Mouse (Mus musculus) MEL (cell line): ENCODE measurements around the gene Wfdc10. TPM values are rescaled to one million over a fixed set of nuclear protein-coding genes. Genes with fewer than 3 reads are reported as not detected.

Experiments
- DNase-seq: peaks from one replicate; pipeline ENCODE4 v3.0.0; 2011; ENCODE audit warnings: low read depth, low spot score
- H3K27ac ChIP-seq: 2 replicates; pipeline ENCODE4 v1.5.1; 2012; ENCODE audit warnings: low read depth, mild to moderate bottlenecking, control low read depth, low read length, moderate library complexity; ENCODE audit not compliant: control insufficient read depth
- H3K27me3 ChIP-seq, 2 experiments: fragments of 150-350 bp in 1 of 2; sonication (generic) in 1 of 2; 2 replicates each; pipeline ENCODE4 v1.6.1; 2012; ENCODE audit warnings: low read length in 2 of 2, mild to moderate bottlenecking in 2 of 2, improper control_type of control experiment in 1 of 2, moderate library complexity in 1 of 2; ENCODE audit not compliant: insufficient read depth in 2 of 2, control insufficient read depth in 1 of 2
- H3K36me3 ChIP-seq, 2 experiments: 2 replicates each; pipeline ENCODE4 v1.6.1; 2012 to 2014; ENCODE audit warnings: low read length in 2 of 2, improper control_type of control experiment in 1 of 2, inconsistent platforms in 1 of 2, mild to moderate bottlenecking in 1 of 2; ENCODE audit not compliant: insufficient read depth in 2 of 2, control insufficient read depth in 1 of 2
- H3K4me1 ChIP-seq, 2 experiments: fragments of 150-350 bp in 1 of 2; sonication (generic) in 1 of 2; 2 replicates each; pipeline ENCODE4 v1.6.1; 2012; ENCODE audit warnings: low read length in 2 of 2, improper control_type of control experiment in 1 of 2, mild to moderate bottlenecking in 1 of 2; ENCODE audit not compliant: insufficient read depth in 2 of 2, control insufficient read depth in 1 of 2
- H3K4me3 ChIP-seq, 2 experiments: fragments of 150-350 bp in 1 of 2; sonication (generic) in 1 of 2; 2 replicates each; pipeline ENCODE4 v1.5.1; 2012; ENCODE audit warnings: low read depth in 2 of 2, low read length in 2 of 2, mild to moderate bottlenecking in 2 of 2, moderate library complexity in 2 of 2, control low read depth in 1 of 2, improper control_type of control experiment in 1 of 2; ENCODE audit not compliant: control insufficient read depth in 1 of 2, insufficient read depth in 1 of 2
- H3K79me2 ChIP-seq: 2 replicates; pipeline ENCODE4 v1.6.1; 2012; ENCODE audit warnings: mild to moderate bottlenecking, low read length, moderate library complexity; ENCODE audit not compliant: control insufficient read depth, poor library complexity, insufficient read depth
- H3K9ac ChIP-seq: 2 replicates; pipeline ENCODE4 v1.6.1; 2012; ENCODE audit warnings: low read depth, mild to moderate bottlenecking, control low read depth, low read length, moderate library complexity; ENCODE audit not compliant: control insufficient read depth, poor library complexity, severe bottlenecking
- H3K9me3 ChIP-seq: fragments of 150-350 bp; sonication (generic); replicated peaks from 2 replicates; pipeline ENCODE4 v1.6.1; 2012; ENCODE audit warnings: mild to moderate bottlenecking, low read length, improper control_type of control experiment, moderate library complexity; ENCODE audit not compliant: insufficient read depth
- CHD1 ChIP-seq: IDR thresholded peaks from 2 replicates; pipeline ENCODE4 v1.6.1; 2012; ENCODE audit warnings: low read depth, mild to moderate bottlenecking, inconsistent platforms, low read length, improper control_type of control experiment
- CHD2 ChIP-seq: IDR thresholded peaks from 2 replicates; pipeline ENCODE4 v1.6.1; 2011; ENCODE audit warnings: low read length, improper control_type of control experiment
- CTCF ChIP-seq, 3 experiments: IDR thresholded peaks in 2 of 3; conservative IDR thresholded peaks in 1 of 3; 2 replicates each; pipeline ENCODE4 v1.5.1; 2011 to 2012; ENCODE audit warnings: low read length in 3 of 3, low read depth in 2 of 3, mild to moderate bottlenecking in 2 of 3, improper control_type of control experiment in 1 of 3, inconsistent platforms in 1 of 3, mixed read lengths in 1 of 3, moderate library complexity in 1 of 3; ENCODE audit not compliant: control insufficient read depth in 1 of 3, insufficient read depth in 1 of 3, poor library complexity in 1 of 3, severe bottlenecking in 1 of 3
- ELF1 ChIP-seq: IDR thresholded peaks from 2 replicates; pipeline ENCODE4 v1.6.1; 2014; ENCODE audit warnings: low read depth, mild to moderate bottlenecking, inconsistent platforms, low read length, improper control_type of control experiment, moderate library complexity
- ETS1 ChIP-seq: IDR thresholded peaks from 2 replicates; pipeline ENCODE4 v1.6.1; 2012; ENCODE audit warnings: low read depth, mild to moderate bottlenecking, inconsistent platforms, low read length, improper control_type of control experiment, moderate library complexity
- GABPA ChIP-seq: IDR thresholded peaks from 2 replicates; pipeline ENCODE4 v1.6.1; 2012; ENCODE audit warnings: low read depth, mild to moderate bottlenecking, inconsistent platforms, low read length, improper control_type of control experiment, moderate library complexity
- KAT2A ChIP-seq: conservative IDR thresholded peaks from 2 replicates; pipeline ENCODE4 v1.6.1; 2012; ENCODE audit warnings: low read depth, low read length, improper control_type of control experiment, inconsistent platforms
- MAFK ChIP-seq: IDR thresholded peaks from 2 replicates; pipeline ENCODE4 v1.6.1; 2011; ENCODE audit warnings: low read depth, mild to moderate bottlenecking, low read length, improper control_type of control experiment, borderline replicate concordance
- MAX ChIP-seq: IDR thresholded peaks from 2 replicates; pipeline ENCODE4 v1.6.1; 2011; ENCODE audit warnings: low read length, improper control_type of control experiment
- MEF2A ChIP-seq: IDR thresholded peaks from 2 replicates; pipeline ENCODE4 v1.6.1; 2014; ENCODE audit warnings: low read depth, mild to moderate bottlenecking, inconsistent platforms, low read length, improper control_type of control experiment; ENCODE audit not compliant: poor library complexity, insufficient replicate concordance, severe bottlenecking; ENCODE audit errors: extremely low read depth
- MYB ChIP-seq: IDR thresholded peaks from 2 replicates; pipeline ENCODE4 v1.6.1; 2011; ENCODE audit warnings: mild to moderate bottlenecking, low read depth, low read length, improper control_type of control experiment
- NELFE ChIP-seq: IDR thresholded peaks from 2 replicates; pipeline ENCODE4 v1.6.1; 2011; ENCODE audit warnings: low read depth, low read length, improper control_type of control experiment
- NRF1 ChIP-seq: IDR thresholded peaks from 2 replicates; pipeline ENCODE4 v1.6.1; 2014; ENCODE audit warnings: low read depth, mild to moderate bottlenecking, inconsistent platforms, low read length, improper control_type of control experiment, moderate library complexity; ENCODE audit not compliant: poor library complexity, insufficient read depth, severe bottlenecking
- POLR2A ChIP-seq, 2 experiments: IDR thresholded peaks; 2 replicates each; pipeline ENCODE4 v1.6.1; 2011 to 2012; ENCODE audit warnings: low read length in 2 of 2, mild to moderate bottlenecking in 2 of 2, control low read depth in 1 of 2, improper control_type of control experiment in 1 of 2, low read depth in 1 of 2, moderate library complexity in 1 of 2; ENCODE audit not compliant: control insufficient read depth in 1 of 2, insufficient read depth in 1 of 2, poor library complexity in 1 of 2
- POLR2AphosphoS2 ChIP-seq: IDR thresholded peaks from 2 replicates; pipeline ENCODE4 v1.6.1; 2011; ENCODE audit warnings: low read length, improper control_type of control experiment
- TBP ChIP-seq: IDR thresholded peaks from 2 replicates; pipeline ENCODE4 v1.8.0; 2011; ENCODE audit warnings: low read depth, low read length, improper control_type of control experiment
- TCF12 ChIP-seq: IDR thresholded peaks from 2 replicates; pipeline ENCODE4 v1.6.1; 2014; ENCODE audit warnings: low read depth, mild to moderate bottlenecking, inconsistent platforms, low read length, improper control_type of control experiment, moderate library complexity
- USF1 ChIP-seq: IDR thresholded peaks from 2 replicates; pipeline ENCODE4 v1.6.1; 2014; ENCODE audit warnings: low read depth, mild to moderate bottlenecking, inconsistent platforms, low read length, improper control_type of control experiment, moderate library complexity
- USF2 ChIP-seq, 2 experiments: IDR thresholded peaks; 2 replicates each; pipeline ENCODE4 v1.6.1; 2011 to 2012; ENCODE audit warnings: improper control_type of control experiment in 2 of 2, low read length in 2 of 2, borderline replicate concordance in 1 of 2, inconsistent platforms in 1 of 2, low read depth in 1 of 2, mild to moderate bottlenecking in 1 of 2; ENCODE audit not compliant: insufficient read depth in 1 of 2
- polyA plus RNA-seq, 2 experiments: library from polyadenylated mRNA; stranded (reverse) in 1 of 2; unstranded in 1 of 2; fragments of >175 nt in 1 of 2; fragments of >200 nt in 1 of 2; gene quantifications; 2 replicates each; pipeline versions ENCODE4 v1.2.1 to v1.2.4; 2012; ENCODE audit warnings: low replicate concordance in 2 of 2, low read depth in 1 of 2; ENCODE audit not compliant: insufficient read length in 2 of 2, insufficient read depth in 1 of 2, missing spikeins in 1 of 2
- total RNA-seq: library from RNA; depleted of rRNA; stranded (reverse); fragments of 300-350 nt; gene quantifications from 2 replicates; pipeline ENCODE4 v1.2.3, GENCODE M21; 2012

The Wfdc10 gene
- total and polyA plus RNA-seq, 3 experiments = not detected

GRCm38 (mm10) chr2:164641129-164641528 is 14.7 kb upstream of the Wfdc10 start (continued):
- TF ChIP-seq CHD2 = peak; percentile 71
- 0 out of 2 replicates have a peak, but pooled peaks have one; percentile 42 for TF ChIP-seq CHD1

DNA sequence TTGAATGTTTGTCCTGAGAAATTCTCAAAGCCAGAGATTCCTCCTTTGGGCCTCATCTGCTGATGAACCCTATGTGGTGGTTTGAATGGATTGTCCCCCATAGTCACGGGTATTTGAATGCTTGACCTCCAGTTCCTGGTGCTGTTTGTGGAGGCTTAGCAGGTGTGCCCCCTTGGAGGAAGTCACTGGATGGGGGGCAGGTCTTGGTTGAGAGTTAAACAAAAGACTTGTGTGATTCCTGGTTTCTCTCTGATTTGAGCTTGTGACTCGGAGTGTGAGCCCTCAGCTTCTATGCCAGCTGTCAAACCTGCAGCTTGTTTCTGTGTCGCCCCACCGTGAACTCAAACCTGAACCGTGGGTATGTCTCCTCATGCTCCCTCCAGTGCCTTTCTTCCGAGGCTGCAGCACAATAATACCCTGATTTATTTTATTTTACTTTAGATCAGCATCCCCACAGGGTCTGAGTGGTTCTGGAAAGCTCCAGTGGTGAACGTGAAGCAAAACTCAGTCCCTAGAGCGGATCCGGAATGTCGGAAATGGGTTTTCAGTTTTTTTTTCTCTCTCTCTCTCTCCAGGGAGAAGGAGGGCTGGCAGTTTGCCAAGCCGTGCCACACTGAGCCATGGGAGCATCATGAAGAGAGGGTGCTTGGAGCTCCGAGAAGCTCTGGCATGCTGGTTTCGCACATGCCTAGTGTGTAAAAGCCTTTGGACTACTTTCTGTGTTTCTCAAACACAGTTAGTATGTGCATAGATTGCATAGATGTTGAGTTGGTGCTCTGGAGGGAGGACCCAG is 13.8 kb upstream of the Wfdc10 start:
- DNase-seq = peak; percentile 8
- no peak for TF ChIP-seq USF1
- no peak for TF ChIP-seq MEF2A
- no peak for TF ChIP-seq ETS1
- TF ChIP-seq CHD1 = no peak
- TF ChIP-seq TCF12 = no peak
- no peak for TF ChIP-seq GABPA
- no peak for TF ChIP-seq NELFE
- no peak for TF ChIP-seq NRF1
- TF ChIP-seq POLR2A (IDR thresholded peaks at IDR 0.05; ENCODE audit: control insufficient read depth in 1 of 2, insufficient read depth in 1 of 2, low read depth in 1 of 2, low read length in 2 of 2, poor library complexity in 1 of 2) = no peak
- TF ChIP-seq ELF1 = no peak
- no peak for TF ChIP-seq MYB
- TF ChIP-seq MAFK = no peak
- no peak for TF ChIP-seq CTCF (IDR thresholded peaks at IDR 0.05 in 2 of 3, conservative IDR thresholded peaks at IDR 0.05 in 1 of 3; ENCODE audit: control insufficient read depth in 1 of 3, insufficient read depth in 1 of 3, low read depth in 2 of 3, low read length in 3 of 3, poor library complexity in 1 of 3, severe bottlenecking in 1 of 3)
- no peak for TF ChIP-seq USF2 (IDR thresholded peaks at IDR 0.05; ENCODE audit: borderline replicate concordance in 1 of 2, insufficient read depth in 1 of 2, low read depth in 1 of 2, low read length in 2 of 2)
- no peak for TF ChIP-seq TBP
- TF ChIP-seq POLR2AphosphoS2 = no peak
- TF ChIP-seq CHD2 = no peak
- TF ChIP-seq MAX = no peak
- TF ChIP-seq KAT2A = no peak
- H3K79me2 ChIP-seq = no peaks in the 10 kb centered on the region
- H3K9ac ChIP-seq = no peak overlapping the region
- H3K9me3 ChIP-seq = no peaks in the 10 kb centered on the region
- peaks cover 0 to 11% of the 10 kb centered on the region in 2 experiments; a peak in 2 of 4 replicates for H3K36me3 ChIP-seq
- H3K27me3 ChIP-seq = no peaks in the 10 kb centered on the region
- peaks cover 13 to 16% of the 10 kb centered on the region in 2 experiments for H3K4me1 ChIP-seq
- no peak overlapping the region; the same call in 1 of the 2 replicates for H3K27ac ChIP-seq
- H3K4me3 ChIP-seq = no peak overlapping the region
